Mouse (Mus musculus) kidney, postnatal 25 days (tissue): ENCODE results near the gene Vpreb1.
"Not testable (repeated sequence)": the region's sequence is repeated elsewhere in the genome, so short reads cannot be mapped to it uniquely, and the experiment has no call there.

ENCODE experiments used
- DNase-seq, 2 experiments: peaks; one replicate each; pipeline ENCODE4 v3.0.0; 2021; ENCODE audit warnings: mixed read lengths in 2 of 2

Gene Vpreb1

GRCm38 (mm10) chr16:16870617-16871331, at the start of gene Vpreb1, which contains the start of gene Top3b:
Gene Vpreb1 (minus strand): TSS chr16:16870843.
Gene Top3b (plus strand): TSS chr16:16870736.
- DNase-seq, result peak; percentile 89 to 95

GRCm38 (mm10) chr16:16918441-16919117, 47.9 kb upstream of the Vpreb1 start:
- DNase-seq, result no peak

GRCm38 (mm10) chr16:16913440-16913839, 42.8 kb upstream of the Vpreb1 start:
- DNase-seq, result no peak

- peak; percentile 82 to 84 for DNase-seq
Observed at GRCm38 (mm10) chr16:16911641-16912597, 41.3 kb upstream of the Vpreb1 start.

- DNase-seq, result peak; percentile 86 to 94
Observed at GRCm38 (mm10) chr16:16907799-16908198, 37.2 kb upstream of the Vpreb1 start.

GRCm38 (mm10) chr16:16903188-16903587, 32.5 kb upstream of the Vpreb1 start:
- DNase-seq, result no peak

- no peak for DNase-seq
Observed at GRCm38 (mm10) chr16:16902329-16902728, 31.7 kb upstream of the Vpreb1 start.

- DNase-seq, result no peak
Observed at GRCm38 (mm10) chr16:16897056-16897584, 26.5 kb upstream of the Vpreb1 start.

GRCm38 (mm10) chr16:16896382-16897055, 25.9 kb upstream of the Vpreb1 start, which contains the start of gene Ppm1f:
Gene Ppm1f (plus strand): TSS chr16:16896469.
- DNase-seq, result peak; percentile 95

- no peak for DNase-seq
Observed at GRCm38 (mm10) chr16:16896015-16896381, 25.4 kb upstream of the Vpreb1 start.

- no peak for DNase-seq
Observed at GRCm38 (mm10) chr16:16892366-16892765, 21.7 kb upstream of the Vpreb1 start.

GRCm38 (mm10) chr16:16888341-16888740, 17.7 kb upstream of the Vpreb1 start:
- no peak for DNase-seq

GRCm38 (mm10) chr16:16879025-16879424, 8.4 kb upstream of the Vpreb1 start:
- DNase-seq, result no peak

GRCm38 (mm10) chr16:16870241-16870616, 414 bp downstream of the Vpreb1 start:
- no peak for DNase-seq

GRCm38 (mm10) chr16:16865696-16866561, 4.7 kb downstream of the Vpreb1 start:
- peak; percentile 71 to 90 for DNase-seq

GRCm38 (mm10) chr16:16865217-16865616, 5.4 kb downstream of the Vpreb1 start:
- no peak for DNase-seq

- no peak for DNase-seq
Observed at GRCm38 (mm10) chr16:16863978-16864377, 6.7 kb downstream of the Vpreb1 start, which contains the start of gene Igll1. Gene Igll1 (minus strand): TSS chr16:16863985.

GRCm38 (mm10) chr16:16862288-16862687, 8.4 kb downstream of the Vpreb1 start:
- no peak for DNase-seq

GRCm38 (mm10) chr16:16856731-16857476, 13.7 kb downstream of the Vpreb1 start:
- no peak for DNase-seq

GRCm38 (mm10) chr16:16856054-16856453, 14.6 kb downstream of the Vpreb1 start:
- DNase-seq, result not testable (repeated sequence)
